Mouse (Mus musculus): ENCODE data around the gene Inafm1.
A peak's percentile ranks its signal among the peaks of the same experiment; 100 is the strongest.

GRCm38 (mm10) chr7:16310020-16310520, 36.7 kb upstream of the Inafm1 start:
- TF ChIP-seq CTCF (IDR thresholded peaks at IDR 0.05; ENCODE audit: insufficient read depth, low read length) = peak; percentile 47
- peak; percentile 52; the same call in 1 of the 2 replicates for TF ChIP-seq POLR2A (IDR thresholded peaks at IDR 0.05; ENCODE audit: borderline replicate concordance, extremely low read depth, low read depth, low read length)

Data from lung, adult 2 months (tissue).